Mouse (Mus musculus) right cerebral cortex, postnatal 14 days (tissue): ENCODE data around the gene Mcemp1.

Experiments used
- DNase-seq: peaks from one replicate; pipeline ENCODE4 v3.0.0; 2022

Gene Mcemp1

DNA sequence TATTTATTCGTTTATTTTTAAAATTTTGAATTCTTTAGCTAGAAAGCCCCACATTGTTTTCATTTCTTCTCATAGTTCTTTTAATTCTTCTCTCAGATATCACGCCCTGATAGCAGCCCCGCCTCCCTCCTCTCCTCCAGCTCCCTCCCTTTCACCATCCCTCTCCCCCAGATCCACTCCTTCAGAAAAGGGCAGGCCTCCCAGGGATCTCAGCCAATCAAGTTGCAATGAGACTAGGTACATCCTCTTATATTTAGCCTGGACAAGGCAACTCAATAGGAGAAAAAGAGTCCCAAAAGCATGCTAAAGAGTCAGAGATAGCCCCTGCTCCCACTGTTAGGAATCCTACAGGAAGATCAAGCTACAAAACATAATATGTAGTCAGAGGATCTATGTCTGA is 9.1 kb downstream of the Mcemp1 start:
- no peak for DNase-seq

DNA sequence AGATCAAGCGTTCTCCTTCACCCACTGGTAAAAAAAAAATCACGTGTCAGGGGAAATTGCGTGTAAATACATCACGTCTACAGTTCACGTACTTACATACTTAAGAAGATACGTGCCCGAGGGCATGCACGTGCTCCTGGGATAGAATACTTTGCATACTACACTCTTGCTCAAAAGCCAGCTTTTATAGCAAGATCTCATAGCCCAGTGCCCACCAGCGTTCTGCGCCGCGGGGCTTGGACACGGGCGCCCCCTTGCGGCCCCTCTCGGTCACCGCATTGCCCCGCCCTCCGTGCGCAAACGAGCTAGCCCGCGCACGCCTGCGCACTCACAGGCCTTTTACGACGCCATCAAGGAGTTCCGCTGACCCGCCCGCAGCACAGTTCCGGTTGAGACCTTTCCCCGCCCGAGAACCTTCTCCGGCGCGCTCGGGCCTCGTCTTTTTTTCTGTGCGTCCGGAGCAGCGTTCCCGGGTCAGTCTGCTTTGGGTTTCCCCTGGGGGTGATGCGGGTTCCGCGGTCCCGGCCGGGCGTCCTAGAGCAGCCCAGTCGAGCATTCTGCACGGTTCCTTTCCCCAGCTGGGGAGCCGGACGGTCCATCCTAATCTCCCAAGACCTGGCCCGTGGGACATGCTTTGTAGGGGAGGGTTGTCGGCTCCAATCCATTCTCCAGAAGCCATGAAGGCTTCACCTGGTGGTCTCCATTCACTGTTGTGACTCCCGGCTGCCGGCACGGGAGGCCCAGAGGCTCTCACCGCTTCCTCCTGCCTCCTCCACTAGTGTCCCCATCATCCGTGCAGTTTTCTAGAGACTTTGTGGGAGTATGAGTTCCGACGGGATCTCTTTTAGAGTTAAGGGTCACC is 10.8 kb downstream of the Mcemp1 start, which contains the start of gene Trappc5:
Gene Trappc5, plus strand, starts transcription at position 169 of the 862 bp plus-strand sequence.
- DNase-seq, result peak; percentile 90

DNA sequence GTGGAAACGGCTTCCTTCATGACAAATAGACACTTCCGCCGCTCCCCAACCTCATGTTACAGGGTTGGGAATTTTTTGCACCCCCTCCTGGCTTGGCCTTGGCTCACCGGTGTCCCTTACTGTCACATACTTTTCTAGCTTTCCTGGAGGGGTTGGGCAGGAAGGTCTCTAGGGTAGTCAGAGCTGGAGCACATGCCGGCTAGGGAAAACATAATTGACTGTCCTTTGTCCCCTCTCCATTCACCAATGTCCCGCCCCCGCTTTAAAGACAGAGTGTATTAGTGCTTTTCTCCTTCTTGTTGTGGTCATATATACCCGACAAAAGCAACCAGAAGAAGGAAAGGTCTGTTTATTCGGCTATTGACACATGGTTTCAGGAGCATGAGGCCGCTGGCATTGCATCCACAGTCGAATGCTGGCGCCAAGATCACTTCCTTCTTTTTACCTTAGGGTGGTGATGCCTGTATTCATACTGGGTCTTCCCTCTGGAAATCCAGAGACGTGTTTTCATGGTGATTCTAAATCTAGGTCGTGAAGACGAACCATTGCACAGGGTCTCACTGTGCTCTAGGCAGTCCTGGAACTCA is 11.5 kb downstream of the Mcemp1 start:
- no peak for DNase-seq

DNA sequence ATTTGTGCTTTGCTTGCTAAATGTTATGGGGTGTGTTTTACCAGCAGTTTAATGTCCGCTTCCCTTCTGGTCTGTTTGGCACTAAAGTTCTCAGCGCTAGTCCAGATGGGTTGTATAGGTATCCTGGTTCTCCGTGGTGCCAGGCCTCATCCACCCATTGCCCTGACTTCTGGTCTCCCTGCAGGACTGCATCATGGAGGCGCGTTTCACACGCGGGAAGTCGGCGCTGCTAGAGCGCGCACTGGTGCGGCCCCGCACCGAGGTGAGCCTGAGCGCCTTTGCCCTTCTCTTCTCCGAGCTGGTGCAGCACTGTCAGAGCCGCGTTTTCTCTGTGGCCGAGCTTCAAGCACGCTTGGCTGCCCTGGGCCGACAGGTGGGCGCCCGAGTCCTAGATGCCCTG is 13.3 kb downstream of the Mcemp1 start:
- DNase-seq, result no peak

DNA sequence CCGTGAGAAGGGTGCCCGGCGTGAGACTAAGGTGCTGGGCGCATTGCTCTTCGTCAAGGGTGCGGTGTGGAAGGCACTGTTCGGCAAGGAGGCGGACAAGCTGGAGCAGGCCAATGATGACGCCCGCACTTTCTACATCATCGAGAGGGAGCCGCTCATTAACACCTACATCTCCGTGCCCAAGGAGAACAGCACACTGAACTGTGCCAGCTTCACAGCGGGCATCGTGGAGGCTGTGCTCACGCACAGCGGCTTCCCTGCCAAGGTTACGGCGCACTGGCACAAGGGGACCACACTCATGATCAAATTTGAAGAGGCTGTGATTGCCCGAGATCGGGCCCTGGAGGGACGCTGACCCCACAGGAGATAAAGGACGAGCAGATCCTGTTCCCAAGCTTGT is 13.7 kb downstream of the Mcemp1 start:
- DNase-seq, result no peak

DNA sequence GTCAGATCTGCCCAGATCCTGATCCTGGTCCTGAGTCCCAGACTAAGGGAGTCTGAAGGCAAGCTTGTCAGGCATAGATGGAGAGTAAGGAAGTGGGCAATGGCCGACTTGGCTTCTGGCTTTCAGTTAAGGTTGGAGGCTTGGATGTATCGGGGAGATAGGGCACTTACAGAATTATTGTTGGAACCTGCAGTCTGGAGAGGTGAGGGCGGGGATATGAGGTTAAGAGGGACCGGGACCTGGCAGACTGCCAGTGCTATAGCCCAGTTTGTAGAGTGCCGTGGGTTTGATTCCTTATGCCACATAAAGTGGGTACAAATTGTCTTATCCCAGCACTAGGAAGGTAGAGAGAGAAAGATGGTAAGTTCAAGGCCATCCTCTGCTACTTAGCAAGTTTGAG is 14.1 kb downstream of the Mcemp1 start:
- DNase-seq, result no peak

DNA sequence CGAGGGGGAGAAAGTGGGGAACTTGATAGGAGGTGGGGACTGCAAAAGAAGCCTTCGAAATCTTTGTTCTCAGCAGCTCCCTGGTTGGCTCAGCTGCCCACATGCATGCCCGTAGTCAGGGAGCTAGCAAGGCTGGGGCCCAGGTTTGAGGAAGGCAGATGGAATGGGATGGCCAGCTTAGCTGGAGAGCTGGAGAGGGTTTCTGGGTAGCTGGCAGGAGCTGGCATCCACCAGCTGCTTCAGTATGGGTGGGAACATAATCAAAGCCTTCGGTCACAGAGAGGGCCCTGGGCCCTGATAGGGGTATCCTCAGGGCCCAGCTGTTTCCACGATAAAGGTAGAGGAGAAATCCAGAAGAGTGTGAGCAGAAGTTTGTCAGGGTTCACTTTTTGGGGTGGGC is 16.9 kb downstream of the Mcemp1 start:
- DNase-seq, result no peak

DNA sequence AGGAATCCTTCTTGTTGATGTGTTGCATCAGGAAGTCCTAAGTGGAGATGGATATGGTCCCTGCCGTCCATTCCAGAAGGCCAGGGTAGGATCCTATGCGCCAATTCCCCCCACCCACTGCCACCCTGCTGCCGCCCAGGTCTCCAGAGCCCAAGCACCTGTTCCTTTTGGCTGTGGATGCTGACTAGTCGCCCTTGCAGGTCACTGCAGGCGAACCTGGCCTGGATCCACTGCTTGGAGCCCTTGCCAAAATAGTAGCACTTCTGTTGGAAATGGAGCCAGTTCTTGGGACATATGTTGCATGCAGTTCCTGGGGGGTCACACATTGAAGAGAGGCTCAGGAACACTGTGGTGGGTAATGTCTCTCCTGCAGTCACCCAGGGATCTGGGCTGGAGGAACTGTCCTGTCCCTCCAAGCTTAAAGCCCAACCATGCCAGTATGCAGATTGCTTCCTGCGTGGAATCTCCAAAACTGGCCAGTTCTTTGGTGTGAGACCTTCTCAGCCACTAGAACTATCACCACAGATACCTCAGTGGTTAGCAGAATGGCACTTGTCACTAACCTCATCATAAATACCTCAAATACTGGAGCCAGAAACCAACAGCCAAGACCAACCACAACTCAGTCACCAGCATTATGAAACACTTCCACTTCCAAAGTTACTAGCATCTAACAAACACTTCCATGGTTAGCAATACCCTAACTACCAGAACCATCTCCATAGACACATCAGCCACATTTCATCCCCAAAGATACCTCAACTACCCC is 18.0 kb downstream of the Mcemp1 start:
- DNase-seq, result no peak

DNA sequence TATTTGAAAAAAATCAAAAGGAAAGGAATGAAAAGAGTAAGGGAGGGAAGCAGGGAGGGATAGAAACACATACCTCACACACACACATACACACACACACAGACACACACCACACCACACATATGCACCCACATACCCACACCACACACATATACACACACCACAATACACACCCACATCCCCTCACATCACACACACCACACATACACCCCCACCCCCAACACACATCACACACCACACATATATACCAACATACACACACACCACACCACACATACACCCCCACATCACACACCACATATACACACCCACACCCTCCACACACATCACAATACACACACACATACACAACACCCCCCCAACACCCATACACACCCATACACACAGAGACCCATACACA is 19.0 kb downstream of the Mcemp1 start:
- DNase-seq, result no peak

DNA sequence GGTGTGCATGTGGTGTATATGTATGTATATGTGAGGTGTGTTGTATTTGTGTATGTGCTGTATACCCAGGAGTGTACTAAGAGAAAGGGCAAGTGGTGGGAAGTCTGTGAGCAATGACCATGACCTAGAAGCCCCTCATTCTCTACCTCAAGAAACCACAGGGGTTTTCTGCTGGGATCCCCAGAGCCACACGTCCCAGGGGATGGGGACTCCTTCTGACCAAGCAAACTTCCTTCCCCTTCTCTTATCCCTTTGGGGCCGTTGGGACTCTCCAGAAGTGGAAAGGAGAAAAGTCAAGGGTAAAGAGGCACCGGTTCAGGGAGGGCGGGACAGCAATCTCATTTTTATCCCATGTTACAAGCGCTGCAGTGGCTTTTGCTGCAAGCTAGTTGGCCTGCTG is 19.9 kb downstream of the Mcemp1 start:
- no peak for DNase-seq

DNA sequence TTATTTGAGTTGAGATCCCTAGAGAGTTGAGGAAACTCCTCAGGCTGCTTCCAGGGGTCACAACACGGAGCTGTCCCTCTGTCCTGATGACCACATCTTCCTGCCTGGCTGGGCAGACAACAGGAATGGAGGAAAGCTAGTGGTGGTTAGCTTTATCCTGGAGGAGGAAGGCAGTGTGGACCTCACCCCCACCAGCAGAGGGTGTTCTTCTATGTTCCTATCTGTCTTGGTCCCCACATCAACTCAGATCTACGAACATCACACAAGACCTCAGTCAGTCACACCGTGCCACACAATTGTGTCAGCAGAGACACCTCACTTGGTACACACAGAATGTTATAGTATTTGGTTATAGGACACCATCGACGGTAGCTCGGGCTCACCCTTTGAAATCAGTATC is 22.0 kb downstream of the Mcemp1 start:
- DNase-seq, result no peak

DNA sequence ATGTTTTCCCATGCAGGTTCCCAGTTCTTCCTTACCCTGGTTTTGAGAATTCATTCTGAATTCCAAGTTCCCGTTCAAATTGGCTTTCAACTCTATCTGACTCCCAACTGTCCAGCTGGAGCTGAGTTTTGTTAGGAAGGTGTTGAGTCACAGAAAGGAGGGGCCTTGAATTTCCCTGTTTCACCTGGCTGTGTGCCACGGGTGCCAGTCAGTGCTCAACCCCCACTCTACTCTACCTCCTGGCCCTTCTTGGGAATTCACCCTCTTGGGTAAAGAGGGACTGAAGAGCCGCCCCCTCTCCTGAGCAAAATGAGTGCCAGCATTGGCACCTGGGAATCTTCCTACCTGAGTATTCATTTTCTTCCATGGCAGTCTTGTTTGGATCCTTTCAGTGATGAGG is 25.2 kb downstream of the Mcemp1 start:
- no peak for DNase-seq

DNA sequence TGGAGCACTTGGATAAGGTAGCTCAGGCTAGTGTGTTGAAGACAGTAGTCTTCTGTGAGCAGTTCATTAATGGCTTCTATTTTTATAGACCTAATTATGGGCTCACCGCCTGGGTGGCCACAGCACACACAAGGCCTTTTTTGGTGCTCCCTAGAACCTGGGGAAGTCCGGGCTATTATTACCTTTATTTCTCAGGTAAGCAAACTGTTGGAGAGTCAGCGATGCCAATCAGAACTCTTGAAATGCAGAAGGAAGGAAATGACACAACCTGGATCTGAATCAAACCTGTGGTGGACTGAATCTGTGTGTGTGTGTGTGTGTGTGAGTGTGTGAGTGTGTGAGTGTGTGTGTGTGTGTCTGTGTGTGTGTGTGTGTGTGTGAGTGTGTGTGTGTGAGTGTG is 28.6 kb downstream of the Mcemp1 start, which contains the start of gene Fcer2a:
Gene Fcer2a, minus strand, starts transcription at position 55 of the 400 bp plus-strand sequence.
- no peak for DNase-seq

DNA sequence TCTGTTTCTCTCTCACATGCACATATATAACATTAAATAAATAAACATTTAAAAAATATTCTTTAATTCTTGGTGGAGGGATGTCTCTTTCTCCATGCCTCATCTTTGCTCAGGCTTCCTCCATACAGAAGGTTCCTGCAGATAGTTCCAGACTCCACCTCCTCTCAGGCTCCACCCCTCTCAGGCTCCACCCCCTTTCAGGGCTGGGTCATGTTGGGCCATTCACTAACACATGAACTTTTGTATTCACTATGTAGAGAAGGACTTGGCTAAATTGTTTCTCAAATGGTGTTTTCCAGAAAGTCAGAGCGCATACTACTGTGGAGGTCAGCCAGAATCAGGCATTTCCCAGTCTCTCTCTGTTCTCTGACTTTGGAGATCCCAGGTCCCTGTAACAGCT is 35.9 kb downstream of the Mcemp1 start:
- DNase-seq, result no peak

DNA sequence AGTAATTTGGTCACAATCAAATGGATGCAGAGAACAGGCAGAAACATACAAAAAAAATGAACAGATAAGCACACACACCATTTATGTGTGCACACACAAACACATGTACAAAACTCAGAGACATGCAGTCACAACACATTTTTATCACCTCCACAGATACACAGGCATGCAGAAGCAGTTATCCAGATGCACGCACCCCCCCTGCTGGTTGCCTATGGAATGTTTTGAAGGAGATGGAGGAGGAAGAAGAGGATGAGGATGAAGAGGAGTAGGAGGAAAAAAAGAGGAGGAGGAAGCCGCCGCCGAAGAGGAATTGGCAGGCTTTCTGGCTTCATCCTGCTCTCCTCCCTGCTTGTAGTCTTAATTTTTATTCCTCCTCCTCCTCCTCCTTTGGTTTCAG is 40.2 kb downstream of the Mcemp1 start:
- peak; percentile 22 for DNase-seq

DNA sequence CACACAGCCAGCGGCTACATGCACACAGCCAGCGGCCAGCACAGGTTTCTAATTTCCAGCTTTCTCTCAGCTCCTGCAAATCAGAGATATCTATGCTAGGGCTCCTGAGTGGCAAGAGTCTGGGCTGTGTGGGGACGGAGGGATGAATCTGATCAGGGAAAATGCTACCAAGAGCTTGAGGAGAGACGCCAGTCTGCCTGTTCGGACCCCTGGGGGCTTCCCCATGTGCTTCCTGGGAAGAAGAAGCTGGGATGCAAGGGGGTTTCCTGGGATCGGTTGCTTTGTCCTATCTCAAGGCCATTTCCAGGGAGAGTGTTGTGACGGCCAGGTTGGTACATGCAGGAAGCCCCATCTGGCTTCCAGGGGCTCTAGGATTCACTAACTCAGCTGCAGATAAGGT is 42.1 kb downstream of the Mcemp1 start:
- no peak for DNase-seq

DNA sequence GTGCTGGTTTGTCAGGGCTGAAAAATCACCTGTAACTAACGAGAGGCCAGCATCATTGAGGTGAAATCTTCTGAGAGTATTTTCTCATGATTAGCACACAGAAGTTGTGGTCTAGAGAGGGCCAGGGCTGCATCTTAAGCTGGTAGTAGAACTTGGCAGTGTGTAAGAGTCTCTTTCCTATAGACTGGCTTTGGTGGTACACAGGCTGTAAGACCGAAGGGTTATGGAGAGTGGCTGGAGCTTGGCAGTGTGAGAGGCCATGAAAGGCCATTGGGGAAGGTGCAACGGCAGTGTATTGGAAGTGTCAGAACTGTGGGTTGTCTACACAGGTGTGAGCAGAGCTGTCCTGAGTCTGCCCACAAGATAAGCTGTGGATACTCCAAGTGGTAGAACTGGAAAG is 44.8 kb downstream of the Mcemp1 start:
- no peak for DNase-seq

DNA sequence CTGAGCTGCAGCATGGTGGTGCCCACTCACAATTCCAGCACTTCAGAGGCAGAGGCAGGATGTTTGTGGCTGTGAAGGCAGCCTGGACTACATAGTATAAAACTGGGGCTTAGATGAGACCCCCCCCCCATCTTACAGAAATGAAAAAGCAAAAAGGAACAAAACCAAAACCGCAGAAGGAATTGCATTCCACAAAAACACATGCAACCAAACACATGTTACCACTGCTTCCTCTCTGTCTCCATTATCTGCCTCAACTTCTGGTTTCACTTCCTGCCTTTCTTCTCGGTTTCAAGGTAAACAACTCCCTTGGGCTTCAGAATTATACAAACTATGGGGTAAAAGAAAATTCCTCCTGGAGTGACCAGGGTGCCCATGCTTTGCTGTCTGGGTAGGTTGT is 46.1 kb downstream of the Mcemp1 start:
- no peak for DNase-seq

DNA sequence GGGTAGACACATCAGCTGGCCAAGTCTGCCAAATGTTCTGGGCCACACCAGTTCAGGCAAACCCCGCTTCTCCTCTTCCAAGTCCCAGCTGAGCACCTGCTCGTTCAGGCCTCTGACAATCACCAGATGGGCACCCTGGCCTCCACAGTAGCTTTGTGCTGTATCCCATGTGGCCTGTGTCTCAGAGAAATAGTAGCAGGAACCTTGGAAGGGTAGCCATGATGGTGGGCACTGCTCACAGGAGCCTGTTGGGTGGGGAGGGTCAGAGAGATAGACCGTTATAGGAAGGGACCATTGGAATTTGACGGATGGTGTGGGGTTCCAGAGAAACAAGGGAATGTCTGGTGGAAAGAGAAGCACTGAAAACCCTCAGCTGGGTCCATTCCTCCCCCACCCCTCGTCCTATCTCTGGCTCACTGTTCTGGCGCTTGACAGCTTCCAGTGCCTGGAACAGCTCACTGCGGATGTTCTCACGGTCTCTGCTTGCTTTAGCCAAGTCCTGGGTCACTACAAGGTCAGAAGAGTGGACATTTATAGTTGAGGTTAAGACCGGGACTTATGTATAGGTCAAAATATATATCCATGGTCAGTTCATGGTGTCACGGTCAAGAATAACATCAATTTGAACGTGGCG is 51.9 kb downstream of the Mcemp1 start:
- DNase-seq, result no peak

DNA sequence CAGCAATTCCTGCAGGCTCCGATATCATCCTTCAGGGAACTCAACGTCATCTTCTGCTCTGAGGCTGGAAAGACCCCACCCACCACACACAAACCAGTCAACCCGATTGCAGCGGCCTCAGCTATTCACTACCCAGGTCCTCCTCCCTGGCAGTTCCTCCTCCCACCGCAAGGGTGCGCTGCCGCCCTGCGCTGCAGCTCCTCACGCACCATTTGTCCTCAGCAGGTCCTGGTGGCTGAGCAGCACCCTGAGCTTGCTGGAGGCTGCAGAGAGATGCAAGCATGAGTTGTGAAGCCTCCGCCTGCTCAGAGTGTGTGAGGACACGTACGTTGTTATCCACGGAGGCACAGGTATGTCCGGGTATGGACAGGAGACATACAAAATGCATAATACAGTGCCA is 53.0 kb downstream of the Mcemp1 start:
- peak; percentile 71 for DNase-seq
